Mouse (Mus musculus) inflammation-experienced regulatory T-cells, adult 6 months (primary cell): ENCODE data around the gene Uba6. TPM values are rescaled to one million over a fixed set of nuclear protein-coding genes. Genes with fewer than 3 reads are reported as not detected.

Source experiments
- ATAC-seq: one replicate; pipeline ENCODE4 v1.8.0; 2017
- polyA plus RNA-seq, 3 experiments: library from polyadenylated mRNA; unstranded; fragments of 100-300 nt; shearing (Covaris generic); gene quantifications; one replicate each; pipeline ENCODE4 v1.2.1; 2017

The Uba6 gene
- polyA plus RNA-seq, 3 experiments from 2014 or later = 20.3 to 29.4 (median 21.5) TPM

DNA sequence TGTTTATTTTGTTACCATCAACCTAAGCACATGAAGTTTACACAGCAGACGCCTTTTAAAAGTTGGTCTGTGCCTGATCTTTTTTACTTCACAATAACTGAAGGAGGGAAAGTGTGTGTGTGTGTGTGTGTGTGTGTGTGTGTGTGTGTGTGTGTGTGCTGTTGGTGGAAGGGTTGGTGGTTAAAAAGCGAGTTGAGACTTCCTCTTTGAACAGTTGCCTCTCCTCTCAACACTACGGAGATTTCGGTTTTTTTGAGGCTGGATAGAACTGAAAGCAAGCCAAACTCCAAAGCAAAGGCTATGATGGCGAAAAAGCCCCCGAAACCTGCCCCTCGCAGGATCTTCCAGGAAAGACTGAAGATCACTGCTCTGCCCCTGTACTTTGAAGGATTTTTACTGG is 101.1 kb downstream of the Uba6 start, which contains the start of gene Stap1:
Gene Stap1, plus strand, starts transcription at position 209 of the 400 bp plus-strand sequence.
- peak; percentile 74 for ATAC-seq

DNA sequence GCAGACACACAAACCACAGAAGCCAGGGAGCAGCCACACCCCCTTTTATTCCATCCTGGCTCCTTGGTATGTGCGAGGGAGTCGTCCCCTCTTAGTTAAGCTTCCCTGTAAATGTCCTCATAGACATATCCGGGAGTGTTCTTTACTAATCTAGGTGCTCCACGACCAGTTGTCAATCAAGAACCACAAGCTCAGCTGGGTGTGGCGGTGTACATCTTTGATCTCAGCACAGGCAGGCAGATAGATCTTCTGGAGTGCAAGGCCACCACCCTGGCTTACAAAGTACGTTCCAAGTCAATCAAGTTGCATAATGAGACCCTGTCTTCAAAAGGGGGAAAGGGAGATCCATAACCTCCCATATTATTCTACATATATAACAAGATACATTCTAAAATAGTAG is 103.5 kb downstream of the Uba6 start:
- ATAC-seq = no peak

DNA sequence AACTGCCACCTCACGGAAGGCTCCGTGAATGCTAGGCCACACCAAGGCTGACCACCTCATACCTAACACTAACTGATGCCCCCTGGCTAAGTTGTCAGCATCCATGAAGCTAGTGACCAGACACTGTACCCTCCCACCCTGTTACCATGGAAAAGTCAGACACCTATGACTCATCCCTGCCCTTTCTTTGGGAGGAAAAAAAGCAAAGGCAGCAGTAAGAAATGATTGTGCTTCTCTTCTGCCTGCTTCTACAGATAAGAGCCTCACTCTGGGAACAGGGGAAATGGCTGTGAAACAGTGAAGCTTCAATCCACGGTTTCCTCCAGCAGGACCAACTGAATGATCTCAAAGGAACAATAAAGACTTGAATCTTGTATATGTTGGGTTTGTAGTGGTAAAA is 104.2 kb downstream of the Uba6 start:
- ATAC-seq = no peak

DNA sequence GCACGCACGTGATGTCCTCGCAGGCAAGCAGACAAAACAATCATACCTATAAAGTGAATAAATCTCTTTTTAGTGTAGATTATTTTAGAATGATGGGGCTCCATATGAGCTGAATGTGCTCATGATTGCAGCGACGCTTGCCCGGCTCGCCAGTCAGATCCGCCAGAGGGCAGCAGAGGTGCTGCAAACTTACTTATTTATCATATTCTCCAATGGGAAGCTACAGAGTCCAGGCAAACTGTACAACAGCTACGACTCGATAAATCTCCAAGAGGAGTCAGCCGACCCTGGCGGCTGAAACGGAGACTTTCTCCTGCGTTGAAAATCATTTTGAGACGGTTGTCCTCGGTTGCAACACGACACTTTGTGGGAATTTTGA is 106.1 kb downstream of the Uba6 start:
- ATAC-seq = peak; percentile 51

DNA sequence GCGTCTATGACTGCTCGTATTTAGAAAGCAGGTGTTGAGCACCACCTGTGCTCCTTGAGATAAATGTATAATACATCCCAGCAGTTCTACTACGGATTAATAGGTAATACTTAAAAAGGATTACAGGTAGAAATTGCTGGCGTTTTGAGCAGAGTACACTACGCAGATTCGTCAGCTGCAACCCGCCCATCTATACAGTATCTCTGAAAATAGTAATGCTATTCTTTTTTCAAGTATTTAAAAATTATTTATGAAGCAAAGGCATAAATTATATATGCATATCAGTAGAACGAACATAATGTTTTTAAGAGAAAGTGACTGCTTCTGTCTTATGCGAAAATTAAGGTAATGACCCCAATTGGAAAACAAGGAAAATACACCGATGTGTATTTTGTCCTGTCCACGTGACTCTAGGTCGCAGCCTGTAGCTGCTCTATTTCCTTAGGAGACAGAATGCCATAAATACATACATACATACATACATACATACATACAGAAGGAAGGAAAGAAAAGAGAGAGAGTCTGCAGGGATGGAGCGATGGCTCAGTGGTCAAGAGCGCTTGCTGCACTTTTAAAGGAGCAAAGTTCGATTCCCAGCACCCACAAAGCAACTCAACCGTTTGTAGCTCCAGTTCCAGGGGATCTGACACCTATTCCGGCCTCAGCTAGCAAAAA is 106.6 kb downstream of the Uba6 start:
- peak; percentile 19 for ATAC-seq

DNA sequence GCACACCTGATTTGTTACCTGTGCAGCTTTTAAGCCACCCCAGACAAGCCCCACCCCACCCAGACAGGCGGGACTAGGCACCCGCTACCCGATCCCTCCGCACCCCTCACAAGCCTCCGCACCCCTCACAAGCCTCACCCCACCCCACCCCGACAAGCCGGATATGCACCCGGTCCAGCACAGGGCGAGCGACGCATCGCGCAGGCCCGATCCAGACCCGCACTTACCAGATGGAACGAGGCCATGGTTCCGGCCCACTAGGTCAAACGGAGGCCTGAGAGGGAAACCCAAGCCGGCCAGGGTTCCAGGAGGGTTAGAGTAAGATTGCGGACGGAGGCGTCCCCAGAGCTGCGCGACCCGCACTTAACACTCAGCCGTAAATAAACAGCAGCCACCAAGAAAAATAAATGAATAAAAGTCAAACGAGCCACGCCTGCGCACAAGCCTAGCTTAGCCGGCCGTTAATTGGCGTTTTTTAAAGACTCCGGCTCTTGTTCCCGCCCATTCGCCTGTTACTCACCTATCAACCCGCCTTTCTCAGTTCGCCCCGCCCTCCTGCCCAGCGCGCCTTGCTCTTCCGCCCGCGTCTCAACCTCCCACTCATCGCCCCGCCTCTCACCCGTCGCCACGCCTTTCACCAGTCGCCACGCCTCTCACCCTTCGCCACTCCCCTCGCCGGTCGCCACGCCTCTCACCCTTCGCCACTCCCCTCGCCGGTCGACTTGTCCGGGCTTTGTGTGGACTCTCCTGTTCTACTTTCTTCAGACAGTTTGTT is 107.3 kb downstream of the Uba6 start, which contains the start of gene Cenpc1:
Gene Cenpc1, minus strand, starts transcription at position 483 of the 775 bp plus-strand sequence.
- peak; percentile 87 for ATAC-seq

DNA sequence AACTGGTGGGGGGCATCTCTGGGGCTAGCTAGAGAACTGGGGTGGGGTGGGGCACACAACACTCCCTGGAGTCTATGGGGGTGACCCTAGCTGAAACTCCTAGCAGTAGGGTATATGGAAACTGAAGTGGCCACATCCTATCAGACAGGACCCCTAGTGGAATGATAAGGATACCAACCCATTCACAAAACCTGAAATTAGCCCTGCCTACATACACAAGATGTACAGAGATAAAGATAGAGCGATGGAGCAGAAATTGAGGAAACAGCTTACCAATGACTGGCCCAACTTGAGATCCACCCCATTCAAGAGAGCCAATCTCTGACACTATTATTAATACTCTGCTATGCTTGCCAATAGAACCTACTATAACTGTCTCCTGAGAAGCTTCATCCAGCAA is 109.1 kb downstream of the Uba6 start:
- ATAC-seq = no peak

Other genes with a start within 250 kb of the Uba6 start
- gene Cenpc1, start 107.2 kb downstream of the Uba6 start, polyA plus RNA-seq = 10 to 100 TPM; 23.8 to 37.6 (median 34.1) TPM
- 100 to 1,000 TPM in 2 of 3 experiments, 10 to 100 TPM in 1; 83.7 to 104 (median 104) TPM for gene Stap1, start 101.1 kb downstream of the Uba6 start, polyA plus RNA-seq
- gene Gnrhr, start 25.1 kb upstream of the Uba6 start, polyA plus RNA-seq = under 1 TPM in 1 of 3 experiments, not detected in 2; 0.15 TPM
- gene Tmprss11c, start 116.5 kb upstream of the Uba6 start, polyA plus RNA-seq = not detected
- gene Tmprss11d, start 200.6 kb upstream of the Uba6 start, polyA plus RNA-seq = not detected